Mouse (Mus musculus) yolk sac, embryonic 10.5 days (tissue): ENCODE measurements at regions not wholly inside any gene's neighbourhood (a gene's known extent, or its start where the extent isn't known, plus 50 kb on each side); places are given as distances from the start of the nearest gene placed in this dataset.
A peak's percentile ranks its signal among the peaks of the same experiment; 100 is the strongest.

Experiments
- DNase-seq: peaks from one replicate; pipeline ENCODE4 v3.0.0-alpha.2; 2017; ENCODE audit warnings: low spot score

GRCm38 (mm10) chr15:36919209-36919608 is 88.4 kb downstream of the Zfp706 start:
- DNase-seq, result no peak

DNA sequence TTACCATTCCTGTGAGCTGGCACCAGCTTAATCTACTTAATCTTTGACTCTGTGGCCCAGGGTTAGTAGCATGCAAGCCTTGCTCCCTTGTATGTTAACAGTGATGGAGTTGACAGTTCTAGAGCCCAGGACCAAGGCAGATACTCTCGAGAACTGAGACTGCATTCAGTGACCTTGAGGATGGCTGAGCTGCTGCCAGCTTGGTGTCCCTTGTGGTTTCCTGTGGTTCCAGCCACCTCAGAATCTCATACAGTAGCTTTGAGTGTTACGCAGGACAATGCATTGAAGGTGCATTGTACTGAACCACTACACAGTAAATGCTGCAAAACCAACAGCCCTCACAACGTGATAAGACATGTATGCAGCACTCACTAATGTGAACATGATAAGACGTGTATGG is 90.6 kb downstream of the Zfp706 start:
- DNase-seq, result no peak

- DNase-seq, result peak; percentile 81
These were observed 93.1 kb downstream of the Zfp706 start for GRCm38 (mm10) chr15:36914239-36915100.

DNA sequence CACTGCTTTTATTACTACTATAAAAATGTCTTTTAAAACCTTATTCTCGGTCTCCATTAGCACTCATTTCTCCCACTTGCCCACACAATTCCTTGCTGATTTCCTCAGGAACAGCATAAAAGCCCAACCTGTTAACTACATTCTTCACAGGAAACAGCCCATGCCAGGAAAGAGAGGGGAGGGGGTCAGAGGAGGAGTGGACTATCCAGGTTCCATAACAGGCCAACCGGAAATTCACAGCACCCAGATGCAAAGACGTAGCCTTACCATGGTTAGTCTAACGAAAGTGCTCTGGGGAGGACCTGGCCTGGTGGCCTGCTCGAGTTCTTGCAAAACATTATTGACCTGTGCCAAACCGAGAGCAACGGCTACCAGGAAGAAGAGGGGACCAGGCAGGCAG is 94.3 kb downstream of the Zfp706 start:
- DNase-seq, result no peak

GRCm38 (mm10) chr15:36910272-36910671 is 97.3 kb downstream of the Zfp706 start:
- no peak for DNase-seq

GRCm38 (mm10) chr15:36909494-36909893 is 98.1 kb downstream of the Zfp706 start:
- no peak for DNase-seq

- peak; percentile 56 for DNase-seq
These were observed 100.8 kb downstream of the Zfp706 start for GRCm38 (mm10) chr15:36906789-36907188.

DNA sequence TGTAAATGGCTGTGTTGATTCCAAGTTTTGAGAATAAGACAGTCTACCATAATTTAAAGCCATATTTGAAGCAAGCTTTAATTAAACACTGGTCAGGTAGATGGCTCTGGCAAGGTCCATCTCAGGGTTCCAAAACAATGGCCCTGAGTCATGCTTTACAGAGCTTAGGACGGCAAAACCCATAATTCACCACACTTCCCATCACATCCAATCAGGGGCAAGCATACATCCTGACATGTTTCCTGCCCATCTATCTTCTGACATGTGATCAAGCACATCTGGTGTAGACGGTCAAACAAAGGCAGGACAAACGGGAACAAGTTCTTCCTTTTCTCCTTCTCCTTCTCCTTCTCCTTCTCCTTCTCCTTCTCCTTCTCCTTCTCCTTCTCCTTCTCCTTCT is 101.5 kb downstream of the Zfp706 start:
- DNase-seq, result no peak

GRCm38 (mm10) chr15:36903922-36904321 is 103.7 kb downstream of the Zfp706 start:
- DNase-seq, result no peak

- DNase-seq, result peak; percentile 62
These were observed 104.3 kb downstream of the Zfp706 start for GRCm38 (mm10) chr15:36903309-36903708.

GRCm38 (mm10) chr15:36901830-36902285 is 105.7 kb downstream of the Zfp706 start:
- peak; percentile 73 for DNase-seq

DNA sequence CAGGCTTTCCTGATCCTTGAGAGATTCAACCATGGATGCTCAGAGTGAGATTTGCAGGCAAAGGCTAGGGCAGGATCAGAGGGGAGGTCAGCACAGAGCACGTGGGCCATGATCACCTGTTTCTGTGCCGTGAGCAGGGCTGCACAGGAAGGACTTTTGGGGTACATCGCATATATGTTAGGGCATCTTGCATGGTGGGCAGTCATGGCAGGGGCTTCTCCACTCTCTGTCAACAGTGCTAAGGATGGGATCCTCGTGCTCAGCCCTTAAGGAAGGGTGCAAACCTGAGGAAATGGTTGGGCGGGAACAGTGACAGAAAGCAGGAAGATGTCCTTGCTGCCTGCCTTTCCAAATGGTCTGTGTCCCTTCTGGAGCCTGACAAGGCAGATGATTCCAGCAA is 106.2 kb downstream of the Zfp706 start:
- no peak for DNase-seq

GRCm38 (mm10) chr15:36900940-36901339 is 106.6 kb downstream of the Zfp706 start:
- no peak for DNase-seq

DNA sequence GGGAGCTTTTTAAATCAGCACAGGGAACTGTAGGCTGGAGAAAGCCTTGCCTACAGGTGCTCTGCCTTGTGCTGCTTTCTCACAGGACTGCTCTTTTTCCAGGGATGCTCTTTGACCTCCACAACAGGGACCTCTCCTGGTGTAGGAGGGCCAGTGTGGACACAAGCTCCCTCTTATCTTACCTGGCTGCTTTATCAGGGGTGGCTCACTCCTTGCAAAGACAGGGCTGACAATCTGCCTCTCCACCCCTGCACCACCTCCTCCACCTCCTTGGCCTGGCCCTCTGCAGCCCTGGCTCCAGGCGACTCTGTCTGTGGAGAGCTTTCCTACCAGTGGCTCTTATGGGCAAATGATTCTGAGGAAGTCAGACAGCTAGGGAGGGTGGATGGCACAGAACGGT is 107.7 kb downstream of the Zfp706 start:
- DNase-seq, result peak; percentile 87

DNA sequence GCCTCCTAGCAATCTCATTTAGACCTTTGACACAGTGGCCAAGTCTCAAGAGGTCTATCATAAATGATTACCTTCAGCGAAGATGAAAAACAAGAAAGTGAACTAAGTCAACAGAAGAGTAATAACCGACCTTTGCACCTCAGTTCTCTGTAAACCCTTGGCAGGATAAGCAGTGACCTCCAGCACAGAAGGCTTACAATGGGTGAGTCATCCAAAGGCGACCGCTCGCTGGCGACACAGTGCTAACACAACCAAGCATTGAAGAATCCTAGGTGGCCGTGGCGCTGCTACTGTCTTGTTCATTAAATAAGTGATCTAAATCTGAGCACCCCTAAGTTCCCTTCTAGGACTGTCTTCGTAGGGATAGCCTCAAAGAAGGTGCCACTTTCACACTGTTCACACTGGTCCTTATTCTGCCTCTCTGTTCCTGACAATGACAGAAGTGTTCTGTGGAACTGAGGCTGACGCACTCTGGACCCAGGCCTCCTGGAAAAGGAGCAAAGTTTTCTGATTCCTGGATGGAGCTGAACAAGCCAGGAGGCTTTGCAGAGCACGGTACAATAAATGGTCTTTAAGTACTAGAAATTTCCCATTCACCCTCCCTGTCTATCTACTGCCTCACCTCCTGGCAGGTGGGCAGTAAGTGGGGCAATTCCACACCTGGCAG is 108.6 kb downstream of the Zfp706 start:
- DNase-seq, result peak; percentile 84

GRCm38 (mm10) chr15:36898326-36898725 is 109.2 kb downstream of the Zfp706 start:
- DNase-seq, result no peak

- DNase-seq, result no peak
These were observed 111.3 kb downstream of the Zfp706 start for GRCm38 (mm10) chr15:36896265-36896664.

DNA sequence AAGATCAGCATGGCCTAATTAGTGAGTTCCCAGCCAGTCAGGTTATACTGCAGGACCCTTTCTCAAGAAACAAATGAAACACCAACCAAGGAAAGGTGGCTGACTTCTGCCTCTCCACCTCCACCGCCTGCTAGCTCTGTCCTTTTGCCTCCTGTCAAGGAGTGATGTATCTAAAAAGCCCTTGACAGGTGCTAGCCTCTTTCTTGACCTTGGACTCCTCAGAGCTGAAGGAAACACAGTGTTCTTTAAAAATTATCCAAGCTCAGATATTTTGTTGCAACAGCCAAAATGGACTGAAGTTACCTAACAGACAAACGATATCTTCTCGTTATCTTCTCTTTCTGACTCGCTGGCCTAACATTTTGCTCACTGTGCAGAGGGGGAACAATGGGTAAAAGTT is 112.5 kb downstream of the Zfp706 start:
- DNase-seq, result no peak

- DNase-seq, result no peak
These were observed 114.1 kb downstream of the Zfp706 start for GRCm38 (mm10) chr15:36893407-36893969.

DNA sequence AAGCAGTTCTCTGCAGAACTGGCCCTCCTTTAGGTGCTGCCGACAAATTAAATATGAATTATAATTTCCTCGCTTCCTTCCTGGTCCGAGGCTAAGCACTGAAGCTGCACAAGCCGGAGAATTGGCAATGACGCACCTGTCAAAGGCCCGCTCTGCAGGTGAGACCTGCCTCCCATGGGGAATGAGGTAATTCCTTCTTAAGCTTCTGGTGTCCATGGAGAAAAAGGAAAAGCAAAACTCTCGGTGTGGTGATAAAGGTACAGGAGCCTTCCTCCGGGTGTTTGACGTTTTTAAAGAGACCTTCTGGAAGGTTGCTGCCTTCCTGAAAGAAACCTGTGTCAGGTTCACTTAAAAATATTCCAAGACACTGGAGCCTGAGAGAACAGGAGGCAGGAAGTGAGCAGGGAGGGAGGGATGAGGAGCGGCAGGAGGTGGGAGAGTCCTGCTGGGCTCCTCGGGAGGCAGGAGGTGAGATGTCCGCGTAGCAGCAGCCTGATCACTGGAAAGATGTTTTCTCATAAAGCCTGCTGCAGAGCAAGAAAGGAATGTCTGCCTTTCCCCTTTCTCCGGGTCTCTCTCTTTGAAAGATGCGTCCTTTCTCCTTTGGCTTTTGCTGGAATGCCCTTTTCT is 114.9 kb downstream of the Zfp706 start:
- DNase-seq, result no peak

- DNase-seq, result no peak
These were observed 115.7 kb downstream of the Zfp706 start for GRCm38 (mm10) chr15:36891851-36892250.

- no peak for DNase-seq
These were observed 116.3 kb downstream of the Zfp706 start for GRCm38 (mm10) chr15:36891296-36891695.

GRCm38 (mm10) chr15:36889072-36889471 is 118.5 kb downstream of the Zfp706 start:
- no peak for DNase-seq
